Mouse (Mus musculus): ENCODE data around the gene Nap1l5. TPM values are rescaled to one million over a fixed set of nuclear protein-coding genes. Genes with fewer than 3 reads are reported as not detected.

The Nap1l5 gene
- polyA plus RNA-seq, 1 experiment = 113 TPM

DNA sequence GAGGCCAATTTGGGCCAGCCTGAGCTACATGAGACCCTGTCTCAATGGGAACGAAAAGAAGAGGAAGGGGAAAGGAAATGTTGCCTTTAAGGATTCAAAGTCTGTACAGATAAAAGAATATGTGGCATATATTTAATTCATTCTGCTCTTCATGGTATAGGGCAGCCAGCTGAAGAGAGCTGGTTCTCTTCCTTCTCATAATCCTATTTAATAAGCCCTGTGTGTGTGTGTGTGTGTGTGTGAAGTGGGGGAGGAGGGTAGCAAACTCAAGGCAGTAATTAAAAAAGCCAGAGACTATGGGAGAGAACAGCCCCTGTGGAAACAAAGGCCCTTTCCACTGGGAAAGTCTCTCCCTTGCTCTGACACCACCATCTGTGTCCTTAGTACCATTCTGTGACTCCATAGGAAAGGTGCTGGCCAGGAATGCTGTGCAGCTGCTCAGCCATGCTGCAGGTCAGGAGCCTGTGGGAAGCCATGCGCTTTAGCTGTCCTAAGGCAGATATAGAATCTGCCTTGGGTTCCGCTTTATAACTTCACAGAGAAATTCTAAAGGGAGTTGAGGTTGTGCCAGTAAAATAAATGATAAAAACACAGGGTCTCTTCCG lies 43.1 kb downstream of the Nap1l5 start:
- DNase-seq (ENCODE audit: low read depth) = peak; percentile 51
- TF ChIP-seq POLR2A (IDR thresholded peaks at IDR 0.05; ENCODE audit: borderline replicate concordance, extremely low read depth, insufficient read depth, insufficient read length, poor library complexity, severe bottlenecking) (no peak), CTCF (IDR thresholded peaks at IDR 0.05; ENCODE audit: borderline replicate concordance, extremely low read depth, insufficient read depth, insufficient read length) (no peak)

DNA sequence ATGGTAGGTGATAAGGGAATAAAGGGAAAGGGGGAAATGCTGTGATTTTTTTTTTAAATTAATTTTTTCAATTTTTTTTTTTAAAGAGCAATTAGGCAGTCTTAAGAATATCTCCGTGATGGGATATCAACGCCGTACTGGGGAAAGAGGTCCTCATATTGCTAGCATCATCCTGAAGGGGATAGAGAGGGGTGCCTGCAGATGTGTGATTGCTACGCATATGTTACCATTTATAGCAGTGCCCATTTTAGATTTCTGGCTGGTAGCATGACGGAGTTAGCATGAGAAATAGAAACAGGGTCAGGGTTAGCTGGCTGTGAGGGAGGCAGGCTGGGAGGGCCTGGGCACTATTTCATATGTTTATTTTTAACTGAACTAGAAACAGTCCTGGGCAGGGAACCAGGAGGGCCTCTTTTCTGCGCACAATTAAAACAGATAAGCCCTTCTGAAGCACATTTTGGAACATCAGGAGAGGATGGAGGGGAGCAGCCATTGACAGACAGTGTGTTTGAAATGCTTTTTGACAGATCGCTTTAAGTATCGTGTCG lies 44.4 kb downstream of the Nap1l5 start:
- TF ChIP-seq CTCF (IDR thresholded peaks at IDR 0.05; ENCODE audit: borderline replicate concordance, extremely low read depth, insufficient read depth, insufficient read length) = no peak
- TF ChIP-seq POLR2A (IDR thresholded peaks at IDR 0.05; ENCODE audit: borderline replicate concordance, extremely low read depth, insufficient read depth, insufficient read length, poor library complexity, severe bottlenecking) = no peak
- peak; percentile 50 for DNase-seq (ENCODE audit: low read depth)

DNA sequence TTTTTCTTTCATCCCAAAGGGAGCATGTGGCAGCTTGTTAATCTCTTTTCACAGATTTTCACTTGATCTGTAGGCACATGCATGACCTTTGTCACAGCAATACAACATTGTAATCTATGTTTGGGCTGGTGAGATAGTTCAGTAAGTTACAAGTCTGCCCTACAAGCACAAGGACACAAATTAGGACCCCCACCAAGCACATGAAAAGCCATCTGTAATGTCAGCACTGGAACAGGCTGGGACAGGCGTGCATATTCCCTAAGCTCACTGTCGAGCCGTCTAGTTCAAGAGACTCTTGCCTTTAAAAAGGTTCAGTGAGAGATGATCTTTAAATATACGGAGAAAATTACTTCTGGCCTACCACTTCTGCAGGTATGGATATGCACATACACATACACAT lies 47.4 kb downstream of the Nap1l5 start:
- peak; percentile 64 for DNase-seq (ENCODE audit: low read depth)
- no peak for TF ChIP-seq POLR2A (IDR thresholded peaks at IDR 0.05; ENCODE audit: borderline replicate concordance, extremely low read depth, insufficient read depth, insufficient read length, poor library complexity, severe bottlenecking)

DNA sequence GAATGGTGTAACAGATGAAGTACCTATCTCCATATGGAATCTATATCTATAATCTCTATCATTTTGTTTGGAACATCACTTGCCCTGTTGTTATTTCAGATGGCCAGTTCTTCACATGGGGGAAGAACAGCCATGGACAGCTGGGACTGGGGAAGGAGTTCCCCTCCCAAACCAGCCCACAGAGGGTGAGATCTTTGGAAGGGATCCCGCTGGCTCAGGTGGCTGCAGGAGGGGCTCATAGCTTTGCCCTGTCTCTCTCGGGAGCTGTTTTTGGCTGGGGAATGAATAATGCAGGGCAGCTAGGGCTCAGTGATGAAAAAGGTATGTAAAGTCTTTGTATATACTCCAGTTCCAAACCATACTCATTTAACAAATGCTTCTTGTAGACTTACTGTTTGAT lies 50.4 kb downstream of the Nap1l5 start:
- DNase-seq (ENCODE audit: low read depth) = peak; percentile 34
- TF ChIP-seq POLR2A (IDR thresholded peaks at IDR 0.05; ENCODE audit: borderline replicate concordance, extremely low read depth, insufficient read depth, insufficient read length, poor library complexity, severe bottlenecking) (no peak), CTCF (IDR thresholded peaks at IDR 0.05; ENCODE audit: borderline replicate concordance, extremely low read depth, insufficient read depth, insufficient read length) (no peak)

DNA sequence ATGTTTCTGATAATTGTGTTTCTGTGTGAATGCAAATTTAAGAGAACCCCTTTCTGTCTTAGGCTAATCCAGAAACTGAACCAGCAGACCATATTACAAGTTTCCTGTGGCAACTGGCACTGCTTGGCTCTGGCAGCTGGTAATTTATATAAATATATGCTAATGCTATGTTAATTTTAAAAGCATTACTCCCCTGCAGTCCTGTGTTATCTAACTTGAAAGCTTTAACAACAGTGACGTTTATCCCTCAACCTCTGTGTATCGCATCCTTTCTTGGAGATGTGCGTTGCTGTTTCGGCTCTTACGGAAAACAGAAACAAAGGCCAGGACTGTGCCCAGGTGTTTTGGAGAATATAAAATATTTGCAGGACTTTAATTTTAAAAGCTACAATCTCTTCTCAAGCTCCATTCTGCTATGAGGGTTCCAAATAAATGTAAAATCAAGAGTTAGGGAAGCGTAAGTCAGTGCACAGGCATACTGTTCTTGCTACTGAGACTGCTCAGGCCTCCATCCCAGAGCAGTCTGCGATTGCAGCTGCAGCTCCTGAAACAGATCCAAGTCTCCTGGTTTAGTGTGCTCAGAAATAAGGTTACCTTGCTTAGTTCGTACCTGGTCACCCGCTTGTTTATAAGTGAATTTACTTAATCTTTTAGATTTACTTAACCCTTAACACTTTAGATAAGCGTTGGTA lies 51.1 kb downstream of the Nap1l5 start:
- DNase-seq (ENCODE audit: low read depth) = peak; percentile 78
- no peak for TF ChIP-seq POLR2A (IDR thresholded peaks at IDR 0.05; ENCODE audit: borderline replicate concordance, extremely low read depth, insufficient read depth, insufficient read length, poor library complexity, severe bottlenecking)
- TF ChIP-seq CTCF (IDR thresholded peaks at IDR 0.05; ENCODE audit: borderline replicate concordance, extremely low read depth, insufficient read depth, insufficient read length) = no peak

Other genes starting within 250 kb of the Nap1l5 start
- gene Herc3, start 75.6 kb downstream of the Nap1l5 start, polyA plus RNA-seq (2012; rRNA removed) = 43.7 and 44.3 TPM in 2 replicates
- gene Fam13a, start 117.5 kb upstream of the Nap1l5 start, polyA plus RNA-seq (2012; rRNA removed) = 3.8 and 4.8 TPM in 2 replicates

Data from brain, embryonic 14.5 days (tissue).